Mouse (Mus musculus) embryonic facial prominence, embryonic 14.5 days (tissue): Measurements from ENCODE around the gene Plxna2. TPM values are rescaled to one million over a fixed set of nuclear protein-coding genes. Genes with fewer than 3 reads are reported as not detected.

ENCODE experiments used
- ATAC-seq: fragments of 200-750 bp; cut with Nextera tagmentation; 2 replicates; pipeline ENCODE4 v1.8.0; 2017; ENCODE audit warnings: low read depth, moderate number of reproducible peaks, moderate TSS enrichment
- DNase-seq: peaks from one replicate; pipeline ENCODE4 v3.0.0-alpha.2; 2015; ENCODE audit warnings: low spot score
- H3K27ac ChIP-seq: fragments of 300-500 bp; sonication (generic); replicated peaks from 2 replicates; pipeline ENCODE4 v1.5.1; 2014; ENCODE audit warnings: low read depth, mild to moderate bottlenecking, low read length, moderate library complexity
- H3K27me3 ChIP-seq: fragments of 300-500 bp; sonication (generic); replicated peaks from 2 replicates; pipeline ENCODE4 v1.6.1; 2014; ENCODE audit warnings: low read length; ENCODE audit not compliant: control insufficient read depth, insufficient read depth
- H3K36me3 ChIP-seq: fragments of 300-500 bp; sonication (generic); 2 replicates; pipeline ENCODE4 v1.6.1; 2014; ENCODE audit warnings: low read length, mixed read lengths; ENCODE audit not compliant: control insufficient read depth, insufficient read depth
- H3K4me1 ChIP-seq: fragments of 300-500 bp; sonication (generic); 2 replicates; pipeline ENCODE4 v1.6.1; 2014; ENCODE audit warnings: antibody characterized with exemption, low read length; ENCODE audit not compliant: control insufficient read depth, insufficient read depth
- H3K4me2 ChIP-seq: fragments of 300-500 bp; sonication (generic); 2 replicates; pipeline ENCODE4 v1.6.1; 2014; ENCODE audit warnings: low read depth, mild to moderate bottlenecking, low read length, moderate library complexity, mixed read lengths
- H3K4me3 ChIP-seq: fragments of 300-500 bp; sonication (generic); 2 replicates; pipeline ENCODE4 v1.5.1; 2014; ENCODE audit warnings: low read depth, mild to moderate bottlenecking, low read length
- H3K9ac ChIP-seq: fragments of 300-500 bp; sonication (generic); 2 replicates; pipeline ENCODE4 v1.6.1; 2014; ENCODE audit warnings: low read depth, mild to moderate bottlenecking, low read length, moderate library complexity, mixed read lengths
- H3K9me3 ChIP-seq: fragments of 300-500 bp; sonication (generic); 2 replicates; pipeline ENCODE4 v1.6.1; 2016; ENCODE audit warnings: low read length; ENCODE audit not compliant: control insufficient read depth
- WGBS: fragments of 180-500 bp; shearing (Covaris S2); extraction: QIAGEN DNeasy Blood & Tissue Kit; methylation state at CpG from one replicate; pipeline ENCODE4 v1.1.7; 2014; 5-methylcytosine and 5-hydroxymethylcytosine counted together
- polyA plus RNA-seq: library from polyadenylated mRNA; unstranded; fragments of >200 nt; fragmentation: Nextera tagmentation; extraction: Ambion mirVana; gene quantifications from 2 replicates; pipeline ENCODE4 v1.2.1, GENCODE M21; 2014

Plxna2 gene
- polyA plus RNA-seq, 1 experiment from 2014 or later = 12.8 TPM

GRCm38 (mm10) chr1:194745177-194745934 lies 127.3 kb downstream of the Plxna2 start:
- no peaks in the 10 kb centered on the region for H3K9me3 ChIP-seq
- WGBS = 43% methylated on average over 2 of the region's 2 CpGs
- peak overlapping the region; percentile 36; the same call in 1 of the 2 replicates for H3K27ac ChIP-seq
- H3K27me3 ChIP-seq = no peaks in the 10 kb centered on the region
- H3K4me1 ChIP-seq = peaks cover 31% of the 10 kb centered on the region
- ATAC-seq = no peak
- H3K36me3 ChIP-seq = peaks cover 3% of the 10 kb centered on the region; the same call in 1 of the 2 replicates
- H3K4me3 ChIP-seq = no peak overlapping the region
- no peak overlapping the region for H3K4me2 ChIP-seq
- peak; percentile 78 for DNase-seq
- H3K9ac ChIP-seq = no peak overlapping the region

GRCm38 (mm10) chr1:194746332-194747249 lies 128.6 kb downstream of the Plxna2 start:
- Histone ChIP-seq H3K4me2 (no peak overlapping the region), H3K9ac (no peak overlapping the region), H3K27me3 (no peaks in the 10 kb centered on the region), H3K4me3 (no peak overlapping the region), H3K4me1 (peaks cover 31% of the 10 kb centered on the region), H3K36me3 (peaks cover 15% of the 10 kb centered on the region), H3K9me3 (no peaks in the 10 kb centered on the region), H3K27ac (peak overlapping the region; percentile 11; the same call in 1 of the 2 replicates)
- peak; percentile 91 for DNase-seq
- peak; percentile 88 for ATAC-seq
- WGBS = 25% methylated on average over 6 of the region's 6 CpGs

- Histone ChIP-seq H3K9me3 (no peaks in the 10 kb centered on the region), H3K36me3 (peaks cover 19% of the 10 kb centered on the region), H3K27me3 (no peaks in the 10 kb centered on the region), H3K4me2 (no peak overlapping the region), H3K4me3 (no peak overlapping the region), H3K9ac (no peak overlapping the region), H3K27ac (no peak overlapping the region), H3K4me1 (peaks cover 31% of the 10 kb centered on the region)
- DNase-seq (no peak), ATAC-seq (no peak)
Observed at GRCm38 (mm10) chr1:194747258-194747657, 129.2 kb downstream of the Plxna2 start.

- H3K27me3 ChIP-seq = no peaks in the 10 kb centered on the region
Observed at GRCm38 (mm10) chr1:194753168-194753567, 135.2 kb downstream of the Plxna2 start.

GRCm38 (mm10) chr1:194756001-194756400 lies 138.0 kb downstream of the Plxna2 start:
- H3K9ac ChIP-seq = no peak overlapping the region
- no peak for ATAC-seq

More at GRCm38 (mm10) chr1:194753168-194753567, 135.2 kb downstream of the Plxna2 start:
- Histone ChIP-seq H3K9ac (no peak overlapping the region), H3K4me1 (peaks cover 3% of the 10 kb centered on the region), H3K27ac (no peak overlapping the region), H3K9me3 (no peaks in the 10 kb centered on the region), H3K4me3 (no peak overlapping the region), H3K4me2 (no peak overlapping the region), H3K36me3 (peaks cover 45% of the 10 kb centered on the region)
- DNase-seq = peak; percentile 58
- WGBS = 47% methylated on average over 2 of the region's 2 CpGs
- ATAC-seq = no peak

GRCm38 (mm10) chr1:194756409-194756808 lies 138.4 kb downstream of the Plxna2 start:
- Histone ChIP-seq H3K9ac (no peak overlapping the region), H3K36me3 (peaks cover 38% of the 10 kb centered on the region), H3K9me3 (no peaks in the 10 kb centered on the region), H3K4me3 (no peak overlapping the region), H3K4me1 (peaks cover 3% of the 10 kb centered on the region; the same call in 1 of the 2 replicates), H3K27ac (no peak overlapping the region), H3K4me2 (no peak overlapping the region), H3K27me3 (no peaks in the 10 kb centered on the region)
- 81% methylated on average over 2 of the region's 2 CpGs for WGBS
- DNase-seq (peak; percentile 41), ATAC-seq (peak; percentile 47; the same call in 1 of the 2 replicates)

More at GRCm38 (mm10) chr1:194756001-194756400, 138.0 kb downstream of the Plxna2 start:
- no peak overlapping the region for H3K4me2 ChIP-seq
- H3K36me3 ChIP-seq = peaks cover 42% of the 10 kb centered on the region
- H3K27me3 ChIP-seq = no peaks in the 10 kb centered on the region
- no peaks in the 10 kb centered on the region for H3K9me3 ChIP-seq
- H3K4me1 ChIP-seq = peaks cover 3% of the 10 kb centered on the region; the same call in 1 of the 2 replicates
- DNase-seq = no peak
- no peak overlapping the region for H3K27ac ChIP-seq
- no peak overlapping the region for H3K4me3 ChIP-seq

- peak; percentile 62; the same call in 1 of the 2 replicates for ATAC-seq
- WGBS = 81% methylated on average over 3 of the region's 3 CpGs
Observed at GRCm38 (mm10) chr1:194756863-194757262, 138.8 kb downstream of the Plxna2 start.

GRCm38 (mm10) chr1:194761432-194762212 lies 143.6 kb downstream of the Plxna2 start:
- Histone ChIP-seq H3K9ac (no peak overlapping the region), H3K27ac (no peak overlapping the region), H3K36me3 (peaks cover 30% of the 10 kb centered on the region; the same call in 1 of the 2 replicates), H3K27me3 (no peaks in the 10 kb centered on the region), H3K4me2 (no peak overlapping the region), H3K9me3 (no peaks in the 10 kb centered on the region), H3K4me1 (no peaks in the 10 kb centered on the region), H3K4me3 (no peak overlapping the region)
- 76% methylated on average over 2 of the region's 2 CpGs for WGBS
- DNase-seq (no peak), ATAC-seq (no peak)

More at GRCm38 (mm10) chr1:194756863-194757262, 138.8 kb downstream of the Plxna2 start:
- no peaks in the 10 kb centered on the region for H3K9me3 ChIP-seq
- no peak overlapping the region for H3K4me3 ChIP-seq
- no peak overlapping the region for H3K27ac ChIP-seq
- peaks cover 35% of the 10 kb centered on the region for H3K36me3 ChIP-seq
- H3K9ac ChIP-seq = no peak overlapping the region
- peak; percentile 40 for DNase-seq
- no peaks in the 10 kb centered on the region for H3K27me3 ChIP-seq
- H3K4me2 ChIP-seq = no peak overlapping the region
- peaks cover 3% of the 10 kb centered on the region; the same call in 1 of the 2 replicates for H3K4me1 ChIP-seq
